Mouse (Mus musculus) forebrain, embryonic 16.5 days (tissue): ENCODE data around the gene Col4a3bp. TPM values are rescaled to one million over a fixed set of nuclear protein-coding genes. Genes with fewer than 3 reads are reported as not detected.

Experiments used
- ATAC-seq: fragments of 200-750 bp; cut with Nextera tagmentation; 2 replicates; pipeline ENCODE4 v1.8.0; 2017; ENCODE audit warnings: mild to moderate bottlenecking, moderate library complexity
- H3K27ac ChIP-seq: fragments of 300-500 bp; sonication (generic); 2 replicates; pipeline ENCODE4 v1.5.1; 2014; ENCODE audit warnings: low read length, control low read depth
- H3K27me3 ChIP-seq: fragments of 300-500 bp; sonication (generic); replicated peaks from 2 replicates; pipeline ENCODE4 v1.6.1; 2014; ENCODE audit warnings: low read length; ENCODE audit not compliant: control insufficient read depth, insufficient read depth
- H3K36me3 ChIP-seq: fragments of 300-500 bp; sonication (generic); 2 replicates; pipeline ENCODE4 v1.6.1; 2014; ENCODE audit not compliant: control insufficient read depth, insufficient read depth
- H3K4me1 ChIP-seq: fragments of 300-500 bp; sonication (generic); replicated peaks from 2 replicates; pipeline ENCODE4 v1.6.1; 2014; ENCODE audit warnings: low read length; ENCODE audit not compliant: control insufficient read depth, insufficient read depth
- H3K4me2 ChIP-seq: fragments of 300-500 bp; sonication (generic); 2 replicates; pipeline ENCODE4 v1.6.1; 2014; ENCODE audit warnings: mild to moderate bottlenecking, low read length, control low read depth
- H3K4me3 ChIP-seq: fragments of 300-500 bp; sonication (generic); replicated peaks from 2 replicates; pipeline ENCODE4 v1.5.1; 2014; ENCODE audit warnings: mild to moderate bottlenecking, low read length, control low read depth
- H3K9ac ChIP-seq: fragments of 300-500 bp; sonication (generic); replicated peaks from 2 replicates; pipeline ENCODE4 v1.6.1; 2014; ENCODE audit warnings: low read depth, low read length, control low read depth
- H3K9me3 ChIP-seq: fragments of 300-500 bp; sonication (generic); 2 replicates; pipeline ENCODE4 v1.6.1; 2016; ENCODE audit warnings: low read length; ENCODE audit not compliant: control insufficient read depth
- WGBS: fragments of 180-500 bp; shearing (Covaris S2); extraction: QIAGEN DNeasy Blood & Tissue Kit; methylation state at CpG from one replicate; pipeline ENCODE4 v1.1.7; 2014; 5-methylcytosine and 5-hydroxymethylcytosine counted together
- polyA plus RNA-seq: library from polyadenylated mRNA; unstranded; fragments of >200 nt; fragmentation: Nextera tagmentation; extraction: Ambion mirVana; gene quantifications from 2 replicates; pipeline ENCODE4 v1.2.1, GENCODE M21; 2015

Col4a3bp gene
- polyA plus RNA-seq = 7.2 and 9.6 TPM in 2 replicates

- H3K9me3 ChIP-seq = no peaks in the 10 kb centered on the region
- peak; percentile 99 for ATAC-seq
- under 1% methylated on average over 47 of the region's 50 CpGs for WGBS
- H3K27me3 ChIP-seq = no peaks in the 10 kb centered on the region
- H3K4me2 ChIP-seq = peak within 1 kb of the TSS; percentile 73
- H3K4me1 ChIP-seq = peaks cover 6% of the 10 kb centered on the region; the same call in 1 of the 2 replicates
- H3K4me3 ChIP-seq = peak within 1 kb of the TSS; percentile 98
- H3K36me3 ChIP-seq = no peaks in the 10 kb centered on the region
- peak within 1 kb of the TSS; percentile 96 for H3K27ac ChIP-seq
- H3K9ac ChIP-seq = peak within 1 kb of the TSS; percentile 96
Measured at GRCm38 (mm10) chr13:96542081-96542889, at the start of gene Col4a3bp, which contains the start of gene Polk. TSS of gene Col4a3bp (plus strand) at chr13:96542618. TSS of gene Polk (minus strand) at chr13:96542579.

- no peak overlapping the region for H3K4me3 ChIP-seq
- no peak overlapping the region for H3K9ac ChIP-seq
- no peaks in the 10 kb centered on the region for H3K9me3 ChIP-seq
- no peak overlapping the region for H3K27ac ChIP-seq
- H3K36me3 ChIP-seq = no peaks in the 10 kb centered on the region
- 78% methylated on average over 8 of the region's 8 CpGs for WGBS
- ATAC-seq = no peak
- no peak overlapping the region for H3K4me2 ChIP-seq
- H3K4me1 ChIP-seq = no peaks in the 10 kb centered on the region
- H3K27me3 ChIP-seq = no peaks in the 10 kb centered on the region
Measured at GRCm38 (mm10) chr13:96496630-96497029, 45.8 kb upstream of the Col4a3bp start.

GRCm38 (mm10) chr13:96499891-96500290 is 42.5 kb upstream of the Col4a3bp start:
- H3K9me3 ChIP-seq = no peaks in the 10 kb centered on the region
- 69% methylated on average over 2 of the region's 2 CpGs for WGBS

GRCm38 (mm10) chr13:96505661-96506060 is 36.8 kb upstream of the Col4a3bp start:
- no peaks in the 10 kb centered on the region for H3K4me1 ChIP-seq
- no peaks in the 10 kb centered on the region for H3K9me3 ChIP-seq
- no peak overlapping the region for H3K4me3 ChIP-seq
- no peak overlapping the region for H3K9ac ChIP-seq
- no peaks in the 10 kb centered on the region for H3K27me3 ChIP-seq
- no peak overlapping the region for H3K4me2 ChIP-seq
- 88% methylated on average over 4 of the region's 4 CpGs for WGBS
- no peaks in the 10 kb centered on the region for H3K36me3 ChIP-seq
- no peak overlapping the region for H3K27ac ChIP-seq
- no peak for ATAC-seq

More at GRCm38 (mm10) chr13:96499891-96500290, 42.5 kb upstream of the Col4a3bp start:
- no peak for ATAC-seq
- H3K27ac ChIP-seq = no peak overlapping the region
- H3K4me2 ChIP-seq = no peak overlapping the region
- H3K4me1 ChIP-seq = no peaks in the 10 kb centered on the region
- H3K4me3 ChIP-seq = no peak overlapping the region
- no peaks in the 10 kb centered on the region for H3K36me3 ChIP-seq
- no peak overlapping the region for H3K9ac ChIP-seq
- no peaks in the 10 kb centered on the region for H3K27me3 ChIP-seq

- no peaks in the 10 kb centered on the region for H3K9me3 ChIP-seq
- no peaks in the 10 kb centered on the region for H3K36me3 ChIP-seq
- no peak overlapping the region for H3K27ac ChIP-seq
- ATAC-seq = no peak
- H3K27me3 ChIP-seq = no peaks in the 10 kb centered on the region
- no peak overlapping the region for H3K9ac ChIP-seq
- no peaks in the 10 kb centered on the region for H3K4me1 ChIP-seq
- WGBS = 89% methylated on average over 6 of the region's 6 CpGs
- H3K4me2 ChIP-seq = no peak overlapping the region
- H3K4me3 ChIP-seq = no peak overlapping the region
Measured at GRCm38 (mm10) chr13:96506313-96506712, 36.1 kb upstream of the Col4a3bp start.

GRCm38 (mm10) chr13:96507541-96507940 is 34.9 kb upstream of the Col4a3bp start:
- WGBS = 82% methylated on average over 4 of the region's 4 CpGs
- no peaks in the 10 kb centered on the region for H3K4me1 ChIP-seq
- no peak overlapping the region for H3K9ac ChIP-seq
- H3K27ac ChIP-seq = no peak overlapping the region
- no peaks in the 10 kb centered on the region for H3K27me3 ChIP-seq
- H3K4me2 ChIP-seq = no peak overlapping the region
- no peaks in the 10 kb centered on the region for H3K9me3 ChIP-seq
- no peaks in the 10 kb centered on the region for H3K36me3 ChIP-seq
- H3K4me3 ChIP-seq = no peak overlapping the region
- no peak for ATAC-seq

- 93% methylated on average over 13 of the region's 13 CpGs for WGBS
- Histone ChIP-seq H3K4me1 (no peaks in the 10 kb centered on the region), H3K27me3 (no peaks in the 10 kb centered on the region), H3K9me3 (no peaks in the 10 kb centered on the region), H3K27ac (no peak overlapping the region), H3K4me3 (no peak overlapping the region), H3K9ac (no peak overlapping the region), H3K4me2 (no peak overlapping the region), H3K36me3 (no peaks in the 10 kb centered on the region)
- ATAC-seq = no peak
Measured at GRCm38 (mm10) chr13:96510635-96511034, 31.8 kb upstream of the Col4a3bp start.

- 92% methylated on average over 1 of the region's 1 CpGs for WGBS
- ATAC-seq = no peak
Measured at GRCm38 (mm10) chr13:96511262-96511661, 31.2 kb upstream of the Col4a3bp start.

GRCm38 (mm10) chr13:96511893-96512292 is 30.5 kb upstream of the Col4a3bp start:
- Histone ChIP-seq H3K4me1 (no peaks in the 10 kb centered on the region), H3K9ac (no peak overlapping the region), H3K9me3 (no peaks in the 10 kb centered on the region), H3K27me3 (no peaks in the 10 kb centered on the region), H3K27ac (no peak overlapping the region), H3K4me3 (no peak overlapping the region), H3K36me3 (no peaks in the 10 kb centered on the region), H3K4me2 (no peak overlapping the region)
- WGBS = 71% methylated on average over 5 of the region's 5 CpGs
- ATAC-seq = no peak

More at GRCm38 (mm10) chr13:96511262-96511661, 31.2 kb upstream of the Col4a3bp start:
- Histone ChIP-seq H3K4me3 (no peak overlapping the region), H3K36me3 (no peaks in the 10 kb centered on the region), H3K4me1 (no peaks in the 10 kb centered on the region), H3K27ac (no peak overlapping the region), H3K9ac (no peak overlapping the region), H3K4me2 (no peak overlapping the region), H3K27me3 (no peaks in the 10 kb centered on the region), H3K9me3 (no peaks in the 10 kb centered on the region)
